ENCODE assay signal across 14 mouse cellular contexts in the genomic region with DNA sequence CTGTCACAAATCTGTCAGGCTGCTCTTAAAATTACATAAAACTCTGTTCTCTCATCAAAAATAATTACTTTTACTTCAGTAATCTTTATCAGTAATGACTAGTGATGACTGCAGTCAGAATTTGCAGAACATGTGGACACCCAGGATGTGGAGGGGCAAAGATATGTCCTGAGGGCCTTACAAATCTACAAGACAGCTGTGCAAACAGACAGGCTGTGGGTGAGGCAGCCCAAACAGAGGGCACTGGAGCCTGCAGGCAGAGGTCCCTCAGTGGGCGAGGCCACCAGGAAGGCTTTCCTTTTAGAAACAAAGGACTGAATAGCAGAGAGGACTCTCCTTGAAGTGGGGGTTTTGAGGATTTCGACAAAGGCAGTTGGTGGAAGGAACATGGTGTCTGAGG.
"Had no signal": no experiment of that assay in that cellular context is flagged by ENCODE, and none has a peak within 500 bp of the region (broad histone marks: within the 10 kb centered on the region; RNA-seq: fewer than 3 reads in every experiment).

No protein-coding gene starts in this region.

- DNase-seq: lung, adult 18-20 months; lung, embryonic 14.5 days; lung, postnatal 10 days; lung, postnatal 4 days; retina, postnatal 1 day; right cerebral cortex, adult 18-20 months; right cerebral cortex, postnatal 25 days; right cerebral cortex, postnatal 4 days; spleen, adult 18-20 months; thymus, adult 18-20 months; thymus, postnatal 14 days; thymus, postnatal 36 days had no signal

- ATAC-seq: midbrain, embryonic 13.5 days; midbrain, embryonic 15.5 days had no signal
